Mouse (Mus musculus) stomach, embryonic 14.5 days (tissue): ENCODE results near the gene Nt5dc3. TPM values are rescaled to one million over a fixed set of nuclear protein-coding genes. Genes with fewer than 3 reads are reported as not detected.

Experiments
- ATAC-seq: fragments of 200-750 bp; cut with Nextera tagmentation; 2 replicates; pipeline ENCODE4 v1.8.0; 2017; ENCODE audit warnings: low read depth, moderate TSS enrichment; ENCODE audit not compliant: insufficient number of reproducible peaks, insufficient read depth, low FRiP score
- H3K27ac ChIP-seq: fragments of 300-500 bp; sonication (generic); 2 replicates; pipeline ENCODE4 v1.5.1; 2014; ENCODE audit warnings: mild to moderate bottlenecking, low read length, moderate library complexity, mixed read lengths
- H3K27me3 ChIP-seq: fragments of 300-500 bp; sonication (generic); 2 replicates; pipeline ENCODE4 v1.6.1; 2014; ENCODE audit warnings: low read length, control low read depth, mixed read lengths; ENCODE audit not compliant: control insufficient read depth, insufficient read depth
- H3K36me3 ChIP-seq: fragments of 300-500 bp; sonication (generic); 2 replicates; pipeline ENCODE4 v1.6.1; 2014; ENCODE audit warnings: mild to moderate bottlenecking, control low read depth, low read length, moderate library complexity, mixed read lengths; ENCODE audit not compliant: control insufficient read depth, insufficient read depth
- H3K4me1 ChIP-seq: fragments of 300-500 bp; sonication (generic); 2 replicates; pipeline ENCODE4 v1.6.1; 2014; ENCODE audit warnings: low read length, control low read depth, mixed read lengths; ENCODE audit not compliant: control insufficient read depth, insufficient read depth
- H3K4me2 ChIP-seq: fragments of 300-500 bp; sonication (generic); replicated peaks from 2 replicates; pipeline ENCODE4 v1.6.1; 2014; ENCODE audit warnings: low read depth, low read length, control low read depth
- H3K4me3 ChIP-seq: fragments of 300-500 bp; sonication (generic); 2 replicates; pipeline ENCODE4 v1.5.1; 2014; ENCODE audit warnings: low read depth, low read length, control low read depth
- H3K9ac ChIP-seq: fragments of 300-500 bp; sonication (generic); replicated peaks from 2 replicates; pipeline ENCODE4 v1.6.1; 2014; ENCODE audit warnings: low read depth, mild to moderate bottlenecking, control low read depth, low read length, moderate library complexity, mixed read lengths
- H3K9me3 ChIP-seq: fragments of 300-500 bp; sonication (generic); 2 replicates; pipeline ENCODE4 v1.6.1; 2016; ENCODE audit warnings: low read depth, low read length, control low read depth; ENCODE audit not compliant: control insufficient read depth
- WGBS: fragments of 180-500 bp; shearing (Covaris S2); extraction: QIAGEN DNeasy Blood & Tissue Kit; methylation state at CpG from one replicate; pipeline ENCODE4 v1.1.7; 2014; 5-methylcytosine and 5-hydroxymethylcytosine counted together
- polyA plus RNA-seq: library from polyadenylated mRNA; unstranded; fragments of >200 nt; fragmentation: Nextera tagmentation; extraction: Ambion mirVana; gene quantifications from 2 replicates; pipeline ENCODE4 v1.2.1, GENCODE M21; 2014

The Nt5dc3 gene
- polyA plus RNA-seq, 1 experiment from 2014 or later, result 2.2 TPM

- no peak for ATAC-seq
- H3K27ac ChIP-seq, result no peak overlapping the region
- H3K27me3 ChIP-seq, result no peaks in the 10 kb centered on the region
- H3K9ac ChIP-seq, result no peak overlapping the region
- H3K36me3 ChIP-seq, result no peaks in the 10 kb centered on the region
- no peaks in the 10 kb centered on the region for H3K4me1 ChIP-seq
- no peaks in the 10 kb centered on the region for H3K9me3 ChIP-seq
- H3K4me2 ChIP-seq, result no peak overlapping the region
- 86% methylated on average over 6 of the region's 6 CpGs for WGBS
- no peak overlapping the region for H3K4me3 ChIP-seq
These were observed 73.4 kb downstream of the Nt5dc3 start for GRCm38 (mm10) chr10:86852160-86852559.

- Histone ChIP-seq H3K36me3 (no peaks in the 10 kb centered on the region), H3K4me1 (no peaks in the 10 kb centered on the region), H3K4me2 (no peak overlapping the region), H3K27ac (no peak overlapping the region), H3K9me3 (no peaks in the 10 kb centered on the region), H3K4me3 (no peak overlapping the region), H3K27me3 (no peaks in the 10 kb centered on the region), H3K9ac (no peak overlapping the region)
- WGBS, result 83% methylated on average over 3 of the region's 3 CpGs
- ATAC-seq, result no peak
These were observed 74.6 kb downstream of the Nt5dc3 start for GRCm38 (mm10) chr10:86853433-86853832.

- H3K9me3 ChIP-seq, result no peaks in the 10 kb centered on the region
- H3K4me3 ChIP-seq, result no peak overlapping the region
- no peak overlapping the region for H3K9ac ChIP-seq
- H3K4me2 ChIP-seq, result no peak overlapping the region
- WGBS, result 78% methylated on average over 4 of the region's 4 CpGs
- H3K27ac ChIP-seq, result no peak overlapping the region
- ATAC-seq, result no peak
- H3K4me1 ChIP-seq, result no peaks in the 10 kb centered on the region
- H3K27me3 ChIP-seq, result no peaks in the 10 kb centered on the region
- no peaks in the 10 kb centered on the region for H3K36me3 ChIP-seq
These were observed 81.6 kb downstream of the Nt5dc3 start for GRCm38 (mm10) chr10:86860396-86860795.

- Histone ChIP-seq H3K4me2 (no peak overlapping the region), H3K9ac (no peak overlapping the region), H3K27ac (no peak overlapping the region), H3K9me3 (no peaks in the 10 kb centered on the region), H3K4me3 (no peak overlapping the region), H3K4me1 (no peaks in the 10 kb centered on the region), H3K36me3 (no peaks in the 10 kb centered on the region), H3K27me3 (no peaks in the 10 kb centered on the region)
- no peak for ATAC-seq
- WGBS, result 90% methylated on average over 6 of the region's 6 CpGs
These were observed 83.7 kb downstream of the Nt5dc3 start for GRCm38 (mm10) chr10:86862496-86862895.

- Histone ChIP-seq H3K36me3 (no peaks in the 10 kb centered on the region), H3K27me3 (no peaks in the 10 kb centered on the region), H3K9me3 (no peaks in the 10 kb centered on the region), H3K4me1 (no peaks in the 10 kb centered on the region), H3K4me2 (no peak overlapping the region), H3K9ac (no peak overlapping the region), H3K27ac (no peak overlapping the region), H3K4me3 (no peak overlapping the region)
- WGBS, result 87% methylated on average over 6 of the region's 6 CpGs
- ATAC-seq, result no peak
These were observed 84.6 kb downstream of the Nt5dc3 start for GRCm38 (mm10) chr10:86863429-86863828.

- 69% methylated on average over 7 of the region's 7 CpGs for WGBS
- no peak overlapping the region for H3K4me2 ChIP-seq
- no peak overlapping the region for H3K27ac ChIP-seq
- H3K9ac ChIP-seq, result no peak overlapping the region
- no peaks in the 10 kb centered on the region for H3K9me3 ChIP-seq
- H3K27me3 ChIP-seq, result no peaks in the 10 kb centered on the region
- ATAC-seq, result no peak
- H3K4me3 ChIP-seq, result no peak overlapping the region
- no peaks in the 10 kb centered on the region for H3K36me3 ChIP-seq
- no peaks in the 10 kb centered on the region for H3K4me1 ChIP-seq
These were observed 93.3 kb downstream of the Nt5dc3 start for GRCm38 (mm10) chr10:86872121-86872520.

- no peaks in the 10 kb centered on the region for H3K9me3 ChIP-seq
- H3K9ac ChIP-seq, result no peak overlapping the region
- H3K27ac ChIP-seq, result no peak overlapping the region
- H3K4me2 ChIP-seq, result no peak overlapping the region
- ATAC-seq, result no peak
- H3K36me3 ChIP-seq, result no peaks in the 10 kb centered on the region
- 66% methylated on average over 5 of the region's 5 CpGs for WGBS
- H3K27me3 ChIP-seq, result no peaks in the 10 kb centered on the region
- no peak overlapping the region for H3K4me3 ChIP-seq
- H3K4me1 ChIP-seq, result no peaks in the 10 kb centered on the region
These were observed 93.8 kb downstream of the Nt5dc3 start for GRCm38 (mm10) chr10:86872591-86872990.

GRCm38 (mm10) chr10:86878721-86879120 is 99.9 kb downstream of the Nt5dc3 start:
- Histone ChIP-seq H3K9ac (no peak overlapping the region), H3K27me3 (no peaks in the 10 kb centered on the region), H3K9me3 (no peaks in the 10 kb centered on the region), H3K4me2 (no peak overlapping the region), H3K4me1 (no peaks in the 10 kb centered on the region), H3K27ac (no peak overlapping the region), H3K36me3 (no peaks in the 10 kb centered on the region), H3K4me3 (no peak overlapping the region)
- ATAC-seq, result no peak
- WGBS, result 83% methylated on average over 7 of the region's 7 CpGs

- H3K27ac ChIP-seq, result no peak overlapping the region
These were observed 101.4 kb downstream of the Nt5dc3 start for GRCm38 (mm10) chr10:86880071-86880806.

More at GRCm38 (mm10) chr10:86880071-86880806, 101.4 kb downstream of the Nt5dc3 start:
- Histone ChIP-seq H3K4me3 (no peak overlapping the region), H3K36me3 (no peaks in the 10 kb centered on the region), H3K27me3 (no peaks in the 10 kb centered on the region), H3K4me2 (no peak overlapping the region), H3K9me3 (no peaks in the 10 kb centered on the region), H3K4me1 (no peaks in the 10 kb centered on the region), H3K9ac (no peak overlapping the region)
- 66% methylated on average over 5 of the region's 5 CpGs for WGBS
- ATAC-seq, result no peak
